Mouse (Mus musculus) heart, embryonic 15.5 days (tissue): ENCODE data around the gene Calm2. TPM values are rescaled to one million over a fixed set of nuclear protein-coding genes. Genes with fewer than 3 reads are reported as not detected.

Experiments
- ATAC-seq: fragments of 200-750 bp; cut with Nextera tagmentation; replicated peaks from 2 replicates; pipeline ENCODE4 v1.8.0; 2017; ENCODE audit warnings: low read depth, moderate TSS enrichment; ENCODE audit not compliant: insufficient number of reproducible peaks, insufficient read depth, low FRiP score
- H3K27ac ChIP-seq: fragments of 300-500 bp; sonication (generic); 2 replicates; pipeline ENCODE4 v1.5.1; 2015; ENCODE audit warnings: mild to moderate bottlenecking, inconsistent platforms
- H3K27me3 ChIP-seq: fragments of 300-500 bp; sonication (generic); 2 replicates; pipeline ENCODE4 v1.6.1; 2015; ENCODE audit warnings: inconsistent platforms
- H3K36me3 ChIP-seq: fragments of 300-500 bp; sonication (generic); 2 replicates; pipeline ENCODE4 v1.6.1; 2015; ENCODE audit warnings: mild to moderate bottlenecking, inconsistent platforms
- H3K4me1 ChIP-seq: fragments of 300-500 bp; sonication (generic); replicated peaks from 2 replicates; pipeline ENCODE4 v1.6.1; 2015; ENCODE audit warnings: inconsistent platforms
- H3K4me2 ChIP-seq: fragments of 300-500 bp; sonication (generic); 2 replicates; pipeline ENCODE4 v1.6.1; 2015; ENCODE audit warnings: inconsistent platforms, mild to moderate bottlenecking, moderate library complexity
- H3K4me3 ChIP-seq: fragments of 300-500 bp; sonication (generic); 2 replicates; pipeline ENCODE4 v1.5.1; 2015; ENCODE audit warnings: mild to moderate bottlenecking, inconsistent platforms
- H3K9ac ChIP-seq: fragments of 300-500 bp; sonication (generic); 2 replicates; pipeline ENCODE4 v1.6.1; 2015; ENCODE audit warnings: mild to moderate bottlenecking, inconsistent platforms
- H3K9me3 ChIP-seq: fragments of 300-500 bp; sonication (generic); replicated peaks from 2 replicates; pipeline ENCODE4 v1.6.1; 2016; ENCODE audit warnings: inconsistent platforms
- WGBS: fragments of 180-500 bp; shearing (Covaris S2); methylation state at CpG from one replicate; pipeline ENCODE4 v1.1.7; 2015; ENCODE audit warnings: mixed read lengths; 5-methylcytosine and 5-hydroxymethylcytosine counted together
- polyA plus RNA-seq: library from polyadenylated mRNA; unstranded; fragments of >200 nt; fragmentation: Nextera tagmentation; extraction: Ambion mirVana; gene quantifications from 2 replicates; pipeline ENCODE4 v1.2.1, GENCODE M21; 2015

The Calm2 gene
- polyA plus RNA-seq, 1 experiment from 2014 or later: 543 TPM

GRCm38 (mm10) chr17:87444763-87445162 is 2.0 kb downstream of the Calm2 start:
- Histone ChIP-seq H3K27me3 (no peaks in the 10 kb centered on the region), H3K36me3 (peaks cover 3% of the 10 kb centered on the region; the same call in 1 of the 2 replicates), H3K9me3 (no peaks in the 10 kb centered on the region), H3K4me2 (peak overlapping the region; percentile 60), H3K9ac (0 out of 2 replicates have a peak overlapping the region, but pooled peaks have one; percentile 28), H3K27ac (peak overlapping the region; percentile 9; the same call in 1 of the 2 replicates), H3K4me1 (peaks cover 34% of the 10 kb centered on the region), H3K4me3 (peak overlapping the region; percentile 39)
- 40% methylated on average over 4 of the region's 4 CpGs for WGBS
- no peak for ATAC-seq

GRCm38 (mm10) chr17:87441537-87441936 is 5.2 kb downstream of the Calm2 start:
- peaks cover 30% of the 10 kb centered on the region for H3K4me1 ChIP-seq
- 60% methylated on average over 2 of the region's 2 CpGs for WGBS
- no peaks in the 10 kb centered on the region for H3K27me3 ChIP-seq
- 0 out of 2 replicates have a peak overlapping the region, but pooled peaks have one; percentile 0 for H3K4me2 ChIP-seq
- ATAC-seq: no peak
- no peaks in the 10 kb centered on the region for H3K9me3 ChIP-seq
- no peak overlapping the region for H3K4me3 ChIP-seq
- H3K27ac ChIP-seq: no peak overlapping the region
- H3K36me3 ChIP-seq: peaks cover 3% of the 10 kb centered on the region; the same call in 1 of the 2 replicates
- no peak overlapping the region for H3K9ac ChIP-seq

- peaks cover 18% of the 10 kb centered on the region for H3K36me3 ChIP-seq
- no peak for ATAC-seq
- no peak overlapping the region for H3K4me3 ChIP-seq
- no peaks in the 10 kb centered on the region for H3K9me3 ChIP-seq
- peaks cover 27% of the 10 kb centered on the region for H3K4me1 ChIP-seq
- no peak overlapping the region for H3K9ac ChIP-seq
- no peak overlapping the region for H3K4me2 ChIP-seq
- WGBS: 81% methylated on average over 2 of the region's 2 CpGs
- no peaks in the 10 kb centered on the region for H3K27me3 ChIP-seq
- no peak overlapping the region for H3K27ac ChIP-seq
These were observed 7.3 kb downstream of the Calm2 start for GRCm38 (mm10) chr17:87439441-87439840.

GRCm38 (mm10) chr17:87433929-87434328 is 12.8 kb downstream of the Calm2 start:
- H3K27ac ChIP-seq: no peak overlapping the region
- H3K4me2 ChIP-seq: no peak overlapping the region
- peaks cover 49% of the 10 kb centered on the region for H3K36me3 ChIP-seq
- no peaks in the 10 kb centered on the region for H3K9me3 ChIP-seq
- WGBS: 87% methylated on average over 3 of the region's 3 CpGs
- no peaks in the 10 kb centered on the region; the same call in 1 of the 2 replicates for H3K4me1 ChIP-seq
- H3K4me3 ChIP-seq: no peak overlapping the region
- ATAC-seq: no peak
- H3K27me3 ChIP-seq: no peaks in the 10 kb centered on the region
- no peak overlapping the region for H3K9ac ChIP-seq

- WGBS: 92% methylated on average over 5 of the region's 5 CpGs
- no peak for ATAC-seq
- H3K4me3 ChIP-seq: no peak overlapping the region
- H3K27ac ChIP-seq: no peak overlapping the region
- H3K9ac ChIP-seq: no peak overlapping the region
- peaks cover 49% of the 10 kb centered on the region for H3K36me3 ChIP-seq
- no peaks in the 10 kb centered on the region for H3K27me3 ChIP-seq
- no peak overlapping the region for H3K4me2 ChIP-seq
- no peaks in the 10 kb centered on the region for H3K9me3 ChIP-seq
- peaks cover 1% of the 10 kb centered on the region; the same call in 1 of the 2 replicates for H3K4me1 ChIP-seq
These were observed 14.0 kb downstream of the Calm2 start for GRCm38 (mm10) chr17:87432743-87433142.

GRCm38 (mm10) chr17:87432314-87432713 is 14.4 kb downstream of the Calm2 start:
- H3K27ac ChIP-seq: no peak overlapping the region
- H3K4me1 ChIP-seq: peaks cover 6% of the 10 kb centered on the region; the same call in 1 of the 2 replicates
- no peak for ATAC-seq
- no peaks in the 10 kb centered on the region for H3K9me3 ChIP-seq
- no peak overlapping the region for H3K4me2 ChIP-seq
- no peak overlapping the region for H3K4me3 ChIP-seq
- peaks cover 49% of the 10 kb centered on the region for H3K36me3 ChIP-seq
- H3K9ac ChIP-seq: no peak overlapping the region
- H3K27me3 ChIP-seq: no peaks in the 10 kb centered on the region

- Histone ChIP-seq H3K36me3 (peaks cover 34% of the 10 kb centered on the region), H3K27ac (no peak overlapping the region), H3K4me1 (peaks cover 6% of the 10 kb centered on the region; the same call in 1 of the 2 replicates), H3K9me3 (no peaks in the 10 kb centered on the region), H3K4me2 (no peak overlapping the region), H3K9ac (no peak overlapping the region), H3K27me3 (no peaks in the 10 kb centered on the region), H3K4me3 (no peak overlapping the region)
- 85% methylated on average over 3 of the region's 3 CpGs for WGBS
- no peak for ATAC-seq
These were observed 17.3 kb downstream of the Calm2 start for GRCm38 (mm10) chr17:87429431-87429830.

- Histone ChIP-seq H3K4me1 (peaks cover 6% of the 10 kb centered on the region; the same call in 1 of the 2 replicates), H3K36me3 (peaks cover 17% of the 10 kb centered on the region), H3K4me3 (no peak within 1 kb of the TSS), H3K4me2 (peak within 1 kb of the TSS; percentile 32), H3K27ac (no peak within 1 kb of the TSS), H3K9me3 (no peaks in the 10 kb centered on the region), H3K9ac (no peak within 1 kb of the TSS), H3K27me3 (no peaks in the 10 kb centered on the region)
- 45% methylated on average over 24 of the region's 24 CpGs for WGBS
- ATAC-seq: no peak; the same call in 1 of the 2 replicates
These were observed 19.2 kb downstream of the Calm2 start, which contains the start of gene Stpg4 for GRCm38 (mm10) chr17:87427511-87427910. Stpg4 (minus strand) TSS chr17:87427741.

GRCm38 (mm10) chr17:87418082-87418481 is 28.7 kb downstream of the Calm2 start:
- Histone ChIP-seq H3K27ac (no peak overlapping the region), H3K27me3 (no peaks in the 10 kb centered on the region), H3K4me2 (no peak overlapping the region), H3K4me3 (no peak overlapping the region), H3K4me1 (peaks cover 2% of the 10 kb centered on the region), H3K9ac (no peak overlapping the region), H3K36me3 (no peaks in the 10 kb centered on the region), H3K9me3 (no peaks in the 10 kb centered on the region)
- ATAC-seq: no peak
- WGBS: 66% methylated on average over 7 of the region's 7 CpGs

- no peak overlapping the region for H3K4me3 ChIP-seq
- 76% methylated on average over 4 of the region's 4 CpGs for WGBS
- no peak overlapping the region for H3K9ac ChIP-seq
- no peaks in the 10 kb centered on the region for H3K4me1 ChIP-seq
- no peak overlapping the region for H3K27ac ChIP-seq
- no peak overlapping the region for H3K4me2 ChIP-seq
- H3K27me3 ChIP-seq: no peaks in the 10 kb centered on the region
- no peaks in the 10 kb centered on the region for H3K9me3 ChIP-seq
- no peak for ATAC-seq
- no peaks in the 10 kb centered on the region for H3K36me3 ChIP-seq
These were observed 40.1 kb downstream of the Calm2 start for GRCm38 (mm10) chr17:87406646-87407045.

- H3K9ac ChIP-seq: no peak overlapping the region
- no peaks in the 10 kb centered on the region for H3K36me3 ChIP-seq
- no peak overlapping the region for H3K4me3 ChIP-seq
- ATAC-seq: no peak
- no peak overlapping the region for H3K4me2 ChIP-seq
- H3K4me1 ChIP-seq: no peaks in the 10 kb centered on the region
- H3K9me3 ChIP-seq: no peaks in the 10 kb centered on the region
- H3K27ac ChIP-seq: no peak overlapping the region
- 68% methylated on average over 11 of the region's 11 CpGs for WGBS
- no peaks in the 10 kb centered on the region for H3K27me3 ChIP-seq
These were observed 41.2 kb downstream of the Calm2 start for GRCm38 (mm10) chr17:87405576-87405975.

GRCm38 (mm10) chr17:87403462-87403861 is 43.3 kb downstream of the Calm2 start:
- Histone ChIP-seq H3K4me1 (no peaks in the 10 kb centered on the region), H3K27ac (no peak overlapping the region), H3K36me3 (no peaks in the 10 kb centered on the region), H3K4me2 (no peak overlapping the region), H3K4me3 (no peak overlapping the region), H3K27me3 (no peaks in the 10 kb centered on the region), H3K9ac (no peak overlapping the region), H3K9me3 (no peaks in the 10 kb centered on the region)
- WGBS: 75% methylated on average over 4 of the region's 4 CpGs
- ATAC-seq: no peak
